Mouse (Mus musculus) intestine, embryonic 14.5 days (tissue): Measurements from ENCODE around the gene Crocc2. TPM values are rescaled to one million over a fixed set of nuclear protein-coding genes. Genes with fewer than 3 reads are reported as not detected.
"Not testable (repeated sequence)": the region's sequence is repeated elsewhere in the genome, so short reads cannot be mapped to it uniquely, and the experiment has no call there.

Experiments used
- ATAC-seq: fragments of 200-750 bp; cut with Nextera tagmentation; replicated peaks from 2 replicates; pipeline ENCODE4 v1.8.0; 2017; ENCODE audit warnings: low read depth, moderate number of reproducible peaks, moderate TSS enrichment, moderate library complexity; ENCODE audit not compliant: low FRiP score, low TSS enrichment
- DNase-seq: peaks from one replicate; pipeline ENCODE4 v3.0.0-alpha.2; 2018; ENCODE audit warnings: low spot score
- H3K27ac ChIP-seq: fragments of 300-500 bp; sonication (generic); 2 replicates; pipeline ENCODE4 v1.5.1; 2014; ENCODE audit warnings: low read depth, mild to moderate bottlenecking, control low read depth
- H3K27me3 ChIP-seq: fragments of 300-500 bp; sonication (generic); replicated peaks from 2 replicates; pipeline ENCODE4 v1.6.1; 2014; ENCODE audit warnings: low read length, control low read depth; ENCODE audit not compliant: control insufficient read depth, insufficient read depth
- H3K36me3 ChIP-seq: fragments of 300-500 bp; sonication (generic); 2 replicates; pipeline ENCODE4 v1.6.1; 2014; ENCODE audit warnings: low read length, control low read depth; ENCODE audit not compliant: control insufficient read depth, insufficient read depth
- H3K4me1 ChIP-seq: fragments of 300-500 bp; sonication (generic); replicated peaks from 2 replicates; pipeline ENCODE4 v1.6.1; 2014; ENCODE audit warnings: low read length, control low read depth, mixed read lengths; ENCODE audit not compliant: control insufficient read depth, insufficient read depth
- H3K4me2 ChIP-seq: fragments of 300-500 bp; sonication (generic); 2 replicates; pipeline ENCODE4 v1.6.1; 2014; ENCODE audit warnings: low read length
- H3K4me3 ChIP-seq: fragments of 300-500 bp; sonication (generic); 2 replicates; pipeline ENCODE4 v1.5.1; 2014; ENCODE audit warnings: low read depth, low read length, control low read depth, mixed read lengths
- H3K9ac ChIP-seq: fragments of 300-500 bp; sonication (generic); 2 replicates; pipeline ENCODE4 v1.6.1; 2014; ENCODE audit warnings: mild to moderate bottlenecking, low read length
- H3K9me3 ChIP-seq: fragments of 300-500 bp; sonication (generic); 2 replicates; pipeline ENCODE4 v1.6.1; 2016; ENCODE audit warnings: low read length, control low read depth; ENCODE audit not compliant: control insufficient read depth
- WGBS: fragments of 180-500 bp; shearing (Covaris S2); extraction: QIAGEN DNeasy Blood & Tissue Kit; methylation state at CpG from one replicate; pipeline ENCODE4 v1.1.7; 2014; 5-methylcytosine and 5-hydroxymethylcytosine counted together
- polyA plus RNA-seq: library from polyadenylated mRNA; unstranded; fragments of >200 nt; fragmentation: Nextera tagmentation; extraction: Ambion mirVana; gene quantifications from 2 replicates; pipeline ENCODE4 v1.2.1, GENCODE M21; 2014

Gene Crocc2
- polyA plus RNA-seq, 1 experiment from 2014 or later: 0.04 TPM

- H3K27me3 ChIP-seq: no peaks in the 10 kb centered on the region
- H3K27ac ChIP-seq: no peak overlapping the region
- H3K4me2 ChIP-seq: no peak overlapping the region
- H3K36me3 ChIP-seq: no peaks in the 10 kb centered on the region
- H3K9me3 ChIP-seq: no peaks in the 10 kb centered on the region
- H3K9ac ChIP-seq: no peak overlapping the region
- ATAC-seq: peak; percentile 63
- H3K4me3 ChIP-seq: no peak overlapping the region
- DNase-seq: peak; percentile 100
- under 1% methylated on average over 4 of the region's 4 CpGs for WGBS
- peaks cover 18% of the 10 kb centered on the region for H3K4me1 ChIP-seq
These were observed 5.9 kb downstream of the Crocc2 start for GRCm38 (mm10) chr1:93174399-93174798.

GRCm38 (mm10) chr1:93175849-93176248 is 7.3 kb downstream of the Crocc2 start:
- Histone ChIP-seq H3K9ac (no peak overlapping the region; the same call in 1 of the 2 replicates), H3K4me1 (peaks cover 18% of the 10 kb centered on the region), H3K27me3 (no peaks in the 10 kb centered on the region), H3K27ac (peak overlapping the region; percentile 88; the same call in 1 of the 2 replicates), H3K4me2 (peak overlapping the region; percentile 11; the same call in 1 of the 2 replicates), H3K36me3 (no peaks in the 10 kb centered on the region), H3K4me3 (no peak overlapping the region), H3K9me3 (no peaks in the 10 kb centered on the region)
- DNase-seq: no peak
- 20% methylated on average over 6 of the region's 6 CpGs for WGBS
- ATAC-seq: no peak

- H3K27ac ChIP-seq: peak overlapping the region; percentile 88
- peaks cover 18% of the 10 kb centered on the region for H3K4me1 ChIP-seq
- peak overlapping the region; percentile 30 for H3K4me3 ChIP-seq
- H3K9me3 ChIP-seq: no peaks in the 10 kb centered on the region
- H3K4me2 ChIP-seq: peak overlapping the region; percentile 57
- H3K9ac ChIP-seq: peak overlapping the region; percentile 30; the same call in 1 of the 2 replicates
- no peaks in the 10 kb centered on the region for H3K27me3 ChIP-seq
- H3K36me3 ChIP-seq: no peaks in the 10 kb centered on the region
- 2% methylated on average over 44 of the region's 44 CpGs for WGBS
- peak; percentile 83 for DNase-seq
- peak; percentile 76 for ATAC-seq
These were observed 8.2 kb downstream of the Crocc2 start for GRCm38 (mm10) chr1:93176525-93177332.

GRCm38 (mm10) chr1:93182281-93182680 is 13.8 kb downstream of the Crocc2 start:
- ATAC-seq (no peak), DNase-seq (no peak)
- Histone ChIP-seq H3K27me3 (no peaks in the 10 kb centered on the region), H3K9ac (no peak overlapping the region), H3K4me3 (no peak overlapping the region), H3K4me1 (peaks cover under 1% of the 10 kb centered on the region; the same call in 1 of the 2 replicates), H3K36me3 (no peaks in the 10 kb centered on the region), H3K4me2 (no peak overlapping the region), H3K9me3 (no peaks in the 10 kb centered on the region), H3K27ac (no peak overlapping the region)
- 91% methylated on average over 7 of the region's 7 CpGs for WGBS

- DNase-seq: no peak
- WGBS: 76% methylated on average over 14 of the region's 14 CpGs
- Histone ChIP-seq H3K4me2 (no peak overlapping the region), H3K27ac (no peak overlapping the region), H3K27me3 (no peaks in the 10 kb centered on the region), H3K4me3 (no peak overlapping the region), H3K4me1 (no peaks in the 10 kb centered on the region), H3K9me3 (no peaks in the 10 kb centered on the region), H3K9ac (no peak overlapping the region), H3K36me3 (no peaks in the 10 kb centered on the region)
- no peak for ATAC-seq
These were observed 15.7 kb downstream of the Crocc2 start for GRCm38 (mm10) chr1:93184071-93184828.

GRCm38 (mm10) chr1:93190726-93191305 is 22.3 kb downstream of the Crocc2 start:
- no peak for DNase-seq
- Histone ChIP-seq H3K4me3 (no peak overlapping the region), H3K9ac (no peak overlapping the region), H3K36me3 (no peaks in the 10 kb centered on the region), H3K27ac (no peak overlapping the region), H3K9me3 (no peaks in the 10 kb centered on the region), H3K27me3 (no peaks in the 10 kb centered on the region), H3K4me1 (no peaks in the 10 kb centered on the region), H3K4me2 (0 out of 2 replicates have a peak overlapping the region, but pooled peaks have one; percentile 23)
- ATAC-seq: no peak
- 10% methylated on average over 16 of the region's 17 CpGs for WGBS

GRCm38 (mm10) chr1:93194961-93195360 is 26.4 kb downstream of the Crocc2 start:
- Histone ChIP-seq H3K27ac (no peak overlapping the region), H3K4me1 (no peaks in the 10 kb centered on the region), H3K27me3 (no peaks in the 10 kb centered on the region), H3K4me2 (no peak overlapping the region), H3K36me3 (no peaks in the 10 kb centered on the region), H3K9ac (no peak overlapping the region), H3K4me3 (no peak overlapping the region), H3K9me3 (no peaks in the 10 kb centered on the region)
- DNase-seq (no peak), ATAC-seq (no peak)
- WGBS: 93% methylated on average over 3 of the region's 3 CpGs

- H3K36me3 ChIP-seq, H3K27ac ChIP-seq, H3K4me2 ChIP-seq, H3K4me3 ChIP-seq, ATAC-seq, H3K9me3 ChIP-seq, H3K4me1 ChIP-seq, H3K27me3 ChIP-seq, DNase-seq, H3K9ac ChIP-seq: not testable (repeated sequence)
- 85% methylated on average over 2 of the region's 2 CpGs for WGBS
These were observed 28.9 kb downstream of the Crocc2 start for GRCm38 (mm10) chr1:93197454-93197853.
